Comparison of ENCODE assay signal across 8 mouse cellular contexts in genomic region chr5:137532808-137533116, GRCm38 (mm10). TPM values are rescaled to one million over a fixed set of nuclear protein-coding genes. Genes with fewer than 3 reads are reported as not detected.
A peak's percentile ranks its signal among the peaks of the same experiment; 100 is the strongest.
DNase-seq lines count a peak whose midpoint lies in the region; ATAC-seq and TF ChIP-seq lines count a peak whose summit lies in the region.

No protein-coding gene starts in this region.

- peak overlapping the region; percentile 54 to 99 for H3K4me3 ChIP-seq in heart, embryonic 14.5 days (ENCODE audit: control insufficient read depth in 1 of 2, insufficient read depth in 1 of 2, low read depth in 1 of 2, low read length in 2 of 2)
- H3K4me3 ChIP-seq in MEL (ENCODE audit: control insufficient read depth in 1 of 2, insufficient read depth in 1 of 2, low read depth in 2 of 2, low read length in 2 of 2), result peak overlapping the region; percentile 78 to 99
- peak overlapping the region; percentile 82 for H3K4me3 ChIP-seq in hindbrain, embryonic 10.5 days

- H3K36me3 ChIP-seq in heart, embryonic 14.5 days (ENCODE audit: control insufficient read depth, insufficient read depth, low read length), result peaks cover 26% of the 10 kb centered on the region
- H3K36me3 ChIP-seq in MEL (ENCODE audit: control insufficient read depth in 1 of 2, insufficient read depth in 2 of 2, low read length in 2 of 2), result peaks cover 0 to 6% of the 10 kb centered on the region in 2 experiments; a peak in 3 of 4 replicates
- H3K36me3 ChIP-seq in hindbrain, embryonic 10.5 days, result peaks cover 28% of the 10 kb centered on the region

- no peak for TF ChIP-seq RAD21 in MEL (IDR thresholded peaks at IDR 0.05; ENCODE audit: low read depth, low read length)

- peaks cover 5 to 11% of the 10 kb centered on the region in 2 experiments for H3K4me1 ChIP-seq in heart, embryonic 14.5 days (ENCODE audit: control insufficient read depth in 2 of 2, insufficient read depth in 2 of 2, low read length in 2 of 2)
- H3K4me1 ChIP-seq in MEL (ENCODE audit: control insufficient read depth in 1 of 2, insufficient read depth in 2 of 2, low read length in 2 of 2), result peaks cover 4 to 5% of the 10 kb centered on the region in 2 experiments; a peak in 1 of 4 replicates
- peaks cover 49% of the 10 kb centered on the region for H3K4me1 ChIP-seq in hindbrain, embryonic 10.5 days (replicated peaks)

- peak; percentile 0; the same call in 1 of the 2 replicates for ATAC-seq in heart, embryonic 14.5 days (ENCODE audit: insufficient number of reproducible peaks, insufficient read depth, low FRiP score, low read depth)
- ATAC-seq in megakaryocyte-erythroid progenitor cell, adult 5-6 weeks (replicated peaks; ENCODE audit: low FRiP score, low TSS enrichment, poor library complexity, severe bottlenecking), result peak; percentile 6; the same call in 1 of the 2 replicates
- no peak for ATAC-seq in inflammation-experienced regulatory T-cells, adult 6 months

- TF ChIP-seq EP300 in MEL (IDR thresholded peaks at IDR 0.05; ENCODE audit: low read depth in 1 of 2, low read length in 2 of 2), result no peak

- H3K9me3 ChIP-seq in heart, embryonic 14.5 days (ENCODE audit: control insufficient read depth, low read length), result no peaks in the 10 kb centered on the region
- no peaks in the 10 kb centered on the region for H3K9me3 ChIP-seq in MEL (replicated peaks; ENCODE audit: insufficient read depth, low read length)
- H3K9me3 ChIP-seq in hindbrain, embryonic 10.5 days, result no peaks in the 10 kb centered on the region

- peaks cover 28% of the 10 kb centered on the region for H3K79me2 ChIP-seq in MEL (ENCODE audit: control insufficient read depth, insufficient read depth, low read length, poor library complexity)

- intact Hi-C loops in heart, postnatal 25 days (cut with DNase I), result loop anchor here (2.0 to 5.0 kb wide), 4 partner anchors 68 to 225 kb away; partner anchors contain the start of gene Mospd3

- no peak; a peak in 2 of 4 replicates for TF ChIP-seq POLR2A in MEL (IDR thresholded peaks at IDR 0.05; ENCODE audit: control insufficient read depth in 1 of 2, insufficient read depth in 1 of 2, low read depth in 1 of 2, low read length in 2 of 2, poor library complexity in 1 of 2)

- peak overlapping the region; percentile 82 for H3K9ac ChIP-seq in heart, embryonic 14.5 days (ENCODE audit: low read length)
- H3K9ac ChIP-seq in MEL (ENCODE audit: control insufficient read depth, low read depth, low read length, poor library complexity, severe bottlenecking), result peak overlapping the region; percentile 98

- peak overlapping the region; percentile 76 for H3K4me2 ChIP-seq in heart, embryonic 14.5 days (ENCODE audit: low read length)

- H3K27ac ChIP-seq in heart, embryonic 14.5 days (replicated peaks in 1 of 2; ENCODE audit: control insufficient read depth in 1 of 2, insufficient read depth in 1 of 2, low read depth in 2 of 2, low read length in 2 of 2), result peak overlapping the region; percentile 89 to 97
- H3K27ac ChIP-seq in MEL (ENCODE audit: control insufficient read depth, low read depth, low read length), result peak overlapping the region; percentile 89
- H3K27ac ChIP-seq in hindbrain, embryonic 10.5 days, result peak overlapping the region; percentile 95

- 0% methylated on average over 11 of the region's 12 CpGs for WGBS in heart, embryonic 14.5 days
- 0% methylated on average over 12 of the region's 12 CpGs for WGBS in hindbrain, embryonic 10.5 days

- no peak for TF ChIP-seq CTCF in MEL (IDR thresholded peaks at IDR 0.05 in 2 of 3, conservative IDR thresholded peaks at IDR 0.05 in 1 of 3; ENCODE audit: control insufficient read depth in 1 of 3, insufficient read depth in 1 of 3, low read depth in 2 of 3, low read length in 3 of 3, poor library complexity in 1 of 3, severe bottlenecking in 1 of 3)

- no peaks in the 10 kb centered on the region for H3K27me3 ChIP-seq in heart, embryonic 14.5 days (ENCODE audit: control insufficient read depth, insufficient read depth, low read length)
- no peaks in the 10 kb centered on the region for H3K27me3 ChIP-seq in MEL (ENCODE audit: control insufficient read depth in 1 of 2, insufficient read depth in 2 of 2, low read length in 2 of 2)
- H3K27me3 ChIP-seq in hindbrain, embryonic 10.5 days (ENCODE audit: insufficient read depth, poor library complexity, severe bottlenecking), result no peaks in the 10 kb centered on the region

- DNase-seq in heart, postnatal 25 days (ENCODE audit: low spot score), result no peak
- no peak for DNase-seq in MEL (ENCODE audit: low read depth, low spot score)
- DNase-seq in hindbrain, embryonic 10.5 days (ENCODE audit: low spot score), result no peak
- DNase-seq in adrenal gland, postnatal 4 days (ENCODE audit: low spot score in 2 of 2), result no peak
- no peak for DNase-seq in right cerebral cortex, postnatal 10 days (ENCODE audit: low spot score in 2 of 2)

TF ChIP-seq in MEL, 35 proteins besides CTCF, POLR2A, EP300 and RAD21 (continues in another document):
- TF ChIP-seq ELF1 (IDR thresholded peaks at IDR 0.05; ENCODE audit: low read depth, low read length), result peak; percentile 75
- TF ChIP-seq JUND (IDR thresholded peaks at IDR 0.05; ENCODE audit: low read depth, low read length), result no peak
- TF ChIP-seq BHLHE40 (IDR thresholded peaks at IDR 0.05; ENCODE audit: borderline replicate concordance, low read depth, low read length), result no peak
- TF ChIP-seq MYC (IDR thresholded peaks at IDR 0.05; ENCODE audit: low read depth, low read length), result peak; percentile 8; the same call in 1 of the 2 replicates

RNA-seq across cellular contexts. Expression of gene Epo, which starts 0.3 kb away (rescaled TPM):
- polyA plus RNA-seq in heart, embryonic 14.5 days (2014; fragmentation: Nextera tagmentation; extraction: Ambion mirVana), result not detected in 2 replicates
- not detected for total RNA-seq in heart, postnatal 25 days (2021)
- not detected in 2 replicates for total RNA-seq in MEL (2012; rRNA removed)
- polyA plus RNA-seq in MEL (2012; ENCODE audit: insufficient read depth in 1 of 2, insufficient read length in 2 of 2, low read depth in 1 of 2, low replicate concordance in 2 of 2, missing spikeins in 1 of 2), result not detected
- polyA plus RNA-seq in hindbrain, embryonic 10.5 days (2016; fragmentation: Nextera tagmentation; extraction: Ambion mirVana), result 1.3 and 4.5 TPM in 2 replicates
- total RNA-seq in megakaryocyte-erythroid progenitor cell, adult 5-6 weeks (2014; fragmentation: Nextera tagmentation), result not detected in 2 replicates
- total RNA-seq in megakaryocyte-erythroid progenitor cell, adult 5-6 weeks (2017), result not detected in 2 replicates
- not detected for total RNA-seq in adrenal gland, postnatal 4 days (2021)
- polyA plus RNA-seq in inflammation-experienced regulatory T-cells, adult 6 months (2017; shearing (Covaris generic)), result not detected

RNA-seq across cellular contexts. Expression of gene Gnb2, which starts 0.5 kb away (rescaled TPM):
- polyA plus RNA-seq in heart, embryonic 14.5 days (2014; fragmentation: Nextera tagmentation; extraction: Ambion mirVana), result 296 and 340 TPM in 2 replicates
- 100 to 1,000 TPM; 245 to 246 TPM for total RNA-seq in heart, postnatal 25 days (2021)
- 531 and 548 TPM in 2 replicates for total RNA-seq in MEL (2012; rRNA removed)
- 100 to 1,000 TPM in 1 of 2 experiments, not detected in 1; 550 TPM for polyA plus RNA-seq in MEL (2012; ENCODE audit: insufficient read depth in 1 of 2, insufficient read length in 2 of 2, low read depth in 1 of 2, low replicate concordance in 2 of 2, missing spikeins in 1 of 2)
- polyA plus RNA-seq in hindbrain, embryonic 10.5 days (2016; fragmentation: Nextera tagmentation; extraction: Ambion mirVana), result 387 and 460 TPM in 2 replicates
- total RNA-seq in megakaryocyte-erythroid progenitor cell, adult 5-6 weeks (2014; fragmentation: Nextera tagmentation), result 367 and 396 TPM in 2 replicates
- 155 and 173 TPM in 2 replicates for total RNA-seq in megakaryocyte-erythroid progenitor cell, adult 5-6 weeks (2017)
- total RNA-seq in adrenal gland, postnatal 4 days (2021), result 100 to 1,000 TPM; 771 to 773 TPM
- polyA plus RNA-seq in inflammation-experienced regulatory T-cells, adult 6 months (2017; shearing (Covaris generic)), result 10 to 100 TPM; 63.1 to 85.4 (median 72.9) TPM

RNA-seq across cellular contexts. Expression of gene Gigyf1, which starts 14.4 kb away (rescaled TPM):
- polyA plus RNA-seq in heart, embryonic 14.5 days (2014; fragmentation: Nextera tagmentation; extraction: Ambion mirVana), result 8.7 and 9.6 TPM in 2 replicates
- 10 to 100 TPM; 28.6 to 29.1 TPM for total RNA-seq in heart, postnatal 25 days (2021)
- total RNA-seq in MEL (2012; rRNA removed), result 5.1 and 6.8 TPM in 2 replicates
- 10 to 100 TPM in 1 of 2 experiments, not detected in 1; 24.6 TPM for polyA plus RNA-seq in MEL (2012; ENCODE audit: insufficient read depth in 1 of 2, insufficient read length in 2 of 2, low read depth in 1 of 2, low replicate concordance in 2 of 2, missing spikeins in 1 of 2)
- polyA plus RNA-seq in hindbrain, embryonic 10.5 days (2016; fragmentation: Nextera tagmentation; extraction: Ambion mirVana), result 14.7 and 14.9 TPM in 2 replicates
- total RNA-seq in megakaryocyte-erythroid progenitor cell, adult 5-6 weeks (2014; fragmentation: Nextera tagmentation), result 19.8 and 39.2 TPM in 2 replicates
- 7.9 and 10.8 TPM in 2 replicates for total RNA-seq in megakaryocyte-erythroid progenitor cell, adult 5-6 weeks (2017)
- 10 to 100 TPM; 65.1 to 69.2 TPM for total RNA-seq in adrenal gland, postnatal 4 days (2021)
- polyA plus RNA-seq in inflammation-experienced regulatory T-cells, adult 6 months (2017; shearing (Covaris generic)), result 10 to 100 TPM; 14.0 to 33.6 (median 31.4) TPM

RNA-seq across cellular contexts. Expression of gene Actl6b, which starts 20.6 kb away (rescaled TPM):
- polyA plus RNA-seq in heart, embryonic 14.5 days (2014; fragmentation: Nextera tagmentation; extraction: Ambion mirVana), result 0.31 TPM in 1 of 2 replicates, not detected in the other
- total RNA-seq in heart, postnatal 25 days (2021), result not detected
- total RNA-seq in MEL (2012; rRNA removed), result 0.15 TPM in 1 of 2 replicates, not detected in the other
- polyA plus RNA-seq in MEL (2012; ENCODE audit: insufficient read depth in 1 of 2, insufficient read length in 2 of 2, low read depth in 1 of 2, low replicate concordance in 2 of 2, missing spikeins in 1 of 2), result not detected
- polyA plus RNA-seq in hindbrain, embryonic 10.5 days (2016; fragmentation: Nextera tagmentation; extraction: Ambion mirVana), result 10.3 and 47.6 TPM in 2 replicates
- not detected in 2 replicates for total RNA-seq in megakaryocyte-erythroid progenitor cell, adult 5-6 weeks (2014; fragmentation: Nextera tagmentation)
- total RNA-seq in megakaryocyte-erythroid progenitor cell, adult 5-6 weeks (2017), result not detected in 2 replicates
- 1 to 10 TPM; 8.1 TPM for total RNA-seq in adrenal gland, postnatal 4 days (2021)
- polyA plus RNA-seq in inflammation-experienced regulatory T-cells, adult 6 months (2017; shearing (Covaris generic)), result not detected

RNA-seq across cellular contexts. Expression of gene Pop7, which starts 30.4 kb away (rescaled TPM):
- polyA plus RNA-seq in heart, embryonic 14.5 days (2014; fragmentation: Nextera tagmentation; extraction: Ambion mirVana), result 44.3 and 49.8 TPM in 2 replicates
- total RNA-seq in heart, postnatal 25 days (2021), result 10 to 100 TPM; 14.8 to 15.3 TPM
- total RNA-seq in MEL (2012; rRNA removed), result 73.8 and 79.8 TPM in 2 replicates
- 10 to 100 TPM in 1 of 2 experiments, not detected in 1; 61.1 TPM for polyA plus RNA-seq in MEL (2012; ENCODE audit: insufficient read depth in 1 of 2, insufficient read length in 2 of 2, low read depth in 1 of 2, low replicate concordance in 2 of 2, missing spikeins in 1 of 2)
- polyA plus RNA-seq in hindbrain, embryonic 10.5 days (2016; fragmentation: Nextera tagmentation; extraction: Ambion mirVana), result 56.1 and 70.9 TPM in 2 replicates
- total RNA-seq in megakaryocyte-erythroid progenitor cell, adult 5-6 weeks (2014; fragmentation: Nextera tagmentation), result 51.2 and 51.5 TPM in 2 replicates
- 26.6 and 34.2 TPM in 2 replicates for total RNA-seq in megakaryocyte-erythroid progenitor cell, adult 5-6 weeks (2017)
- 10 to 100 TPM; 26.5 to 26.9 TPM for total RNA-seq in adrenal gland, postnatal 4 days (2021)
- polyA plus RNA-seq in inflammation-experienced regulatory T-cells, adult 6 months (2017; shearing (Covaris generic)), result 10 to 100 TPM; 51.1 to 61.5 (median 59.1) TPM
